ENCODE assay signal across 9 mouse cellular contexts in genomic region chr16:78198642-78199121, GRCm38 (mm10).
DNase-seq lines count a peak whose midpoint lies in the region; ATAC-seq and TF ChIP-seq lines count a peak whose summit lies in the region.
"Had no signal": no experiment of that assay in that cellular context is flagged by ENCODE, and none has a peak within 500 bp of the region (broad histone marks: within the 10 kb centered on the region; RNA-seq: fewer than 3 reads in every experiment).

No protein-coding gene starts in this region.

- H3K4me2 ChIP-seq in hindbrain, embryonic 15.5 days = peak overlapping the region; percentile 40

- WGBS in cerebellum, adult 2 months = 7% methylated on average over 16 of the region's 16 CpGs
- 8% methylated on average over 16 of the region's 16 CpGs for WGBS in hindbrain, embryonic 15.5 days

- peak; percentile 82 for TF ChIP-seq CTCF in cerebellum, adult 2 months (IDR thresholded peaks at IDR 0.05; ENCODE audit: borderline replicate concordance, insufficient read depth, low read depth, low read length)

- ATAC-seq in hindbrain, embryonic 15.5 days (ENCODE audit: low FRiP score, low read depth) = no peak

- no peak overlapping the region for H3K4me3 ChIP-seq in cerebellum, adult 2 months (replicated peaks; ENCODE audit: insufficient read depth, low read depth, low read length)
- H3K4me3 ChIP-seq in hindbrain, embryonic 15.5 days = no peak overlapping the region
- peak overlapping the region; percentile 21 for H3K4me3 ChIP-seq in megakaryocyte, embryonic 14.5 days (replicated peaks)

- no peaks in the 10 kb centered on the region for H3K4me1 ChIP-seq in cerebellum, adult 2 months (ENCODE audit: control insufficient read depth, insufficient read depth, low read length)
- 0 out of 2 replicates have a peak, but pooled peaks cover 5% of the 10 kb centered on the region for H3K4me1 ChIP-seq in hindbrain, embryonic 15.5 days (replicated peaks)
- peaks cover 27% of the 10 kb centered on the region for H3K4me1 ChIP-seq in megakaryocyte, embryonic 14.5 days

- DNase-seq in MEL-GATA-1-ER (ENCODE audit: extremely low read depth, low read depth) = peak; percentile 68
- DNase-seq in cerebellum, adult 2 months = peak; percentile 34 to 62
- DNase-seq in frontal cortex, postnatal 14 days (ENCODE audit: low spot score in 2 of 2) = peak; percentile 59 to 81
- DNase-seq in left cerebral cortex, adult 11 months (ENCODE audit: low spot score) = peak; percentile 18
- peak; percentile 66 for DNase-seq in right cerebral cortex, adult 18-20 months
- DNase-seq in urinary bladder, adult 2 months (ENCODE audit: low spot score) = peak; percentile 61

- no peak for TF ChIP-seq POLR2A in cerebellum, adult 2 months (IDR thresholded peaks at IDR 0.05; ENCODE audit: borderline replicate concordance, insufficient read depth, low read length)

- no peak overlapping the region for H3K27ac ChIP-seq in cerebellum, adult 2 months (ENCODE audit: insufficient read depth, low read length)
- no peak overlapping the region for H3K27ac ChIP-seq in hindbrain, embryonic 15.5 days (replicated peaks)
- H3K27ac ChIP-seq: macrophage had no signal

- no peaks in the 10 kb centered on the region for H3K9me3 ChIP-seq in hindbrain, embryonic 15.5 days
- no peaks in the 10 kb centered on the region for H3K9me3 ChIP-seq in megakaryocyte, embryonic 14.5 days

- no peak overlapping the region for H3K9ac ChIP-seq in hindbrain, embryonic 15.5 days

- no peaks in the 10 kb centered on the region for H3K36me3 ChIP-seq in hindbrain, embryonic 15.5 days
- no peaks in the 10 kb centered on the region for H3K36me3 ChIP-seq in megakaryocyte, embryonic 14.5 days (replicated peaks; ENCODE audit: low read length)

- H3K27me3 ChIP-seq in cerebellum, adult 2 months (ENCODE audit: control insufficient read depth, insufficient read depth, low read length) = no peaks in the 10 kb centered on the region
- H3K27me3 ChIP-seq in hindbrain, embryonic 15.5 days = no peaks in the 10 kb centered on the region
- no peaks in the 10 kb centered on the region for H3K27me3 ChIP-seq in megakaryocyte, embryonic 14.5 days (replicated peaks)

Comparison
In these comparisons a context has a peak if more than half of its experiments do, and no peak if none do; other contexts are left out.
1. DNase-seq: peak in every context shown above with its lines; median percentile 70 in frontal cortex, postnatal 14 days; 68 in MEL-GATA-1-ER; 66 in right cerebral cortex, adult 18-20 months; 61 in urinary bladder, adult 2 months; 48 in cerebellum, adult 2 months; 18 in left cerebral cortex, adult 11 months.